Mouse (Mus musculus) lung, embryonic 15.5 days (tissue): ENCODE results near the gene 3110082J24Rik. TPM values are rescaled to one million over a fixed set of nuclear protein-coding genes. Genes with fewer than 3 reads are reported as not detected.

Experiments used
- ATAC-seq: fragments of 200-750 bp; cut with Nextera tagmentation; 2 replicates; pipeline ENCODE4 v1.8.0; 2017; ENCODE audit warnings: moderate number of reproducible peaks, borderline replicate concordance; ENCODE audit not compliant: low FRiP score, low TSS enrichment; ENCODE audit errors: extremely low read depth
- H3K27ac ChIP-seq: fragments of 300-500 bp; sonication (generic); 2 replicates; pipeline ENCODE4 v1.5.1; 2015; ENCODE audit warnings: moderate library complexity, mild to moderate bottlenecking, inconsistent platforms
- H3K27me3 ChIP-seq: fragments of 300-500 bp; sonication (generic); 2 replicates; pipeline ENCODE4 v1.6.1; 2015; ENCODE audit warnings: inconsistent platforms
- H3K36me3 ChIP-seq: fragments of 300-500 bp; sonication (generic); 2 replicates; pipeline ENCODE4 v1.6.1; 2015; ENCODE audit warnings: inconsistent platforms
- H3K4me1 ChIP-seq: fragments of 300-500 bp; sonication (generic); 2 replicates; pipeline ENCODE4 v1.6.1; 2015; ENCODE audit warnings: inconsistent platforms
- H3K4me2 ChIP-seq: fragments of 300-500 bp; sonication (generic); 2 replicates; pipeline ENCODE4 v1.6.1; 2015; ENCODE audit warnings: inconsistent platforms, mild to moderate bottlenecking, moderate library complexity
- H3K4me3 ChIP-seq: fragments of 300-500 bp; sonication (generic); 2 replicates; pipeline ENCODE4 v1.5.1; 2015; ENCODE audit warnings: mild to moderate bottlenecking, inconsistent platforms
- H3K9ac ChIP-seq: fragments of 300-500 bp; sonication (generic); 2 replicates; pipeline ENCODE4 v1.6.1; 2015; ENCODE audit warnings: inconsistent platforms
- H3K9me3 ChIP-seq: fragments of 300-500 bp; sonication (generic); 2 replicates; pipeline ENCODE4 v1.6.1; 2016; ENCODE audit warnings: inconsistent platforms
- WGBS: fragments of 180-500 bp; shearing (Covaris S2); methylation state at CpG from one replicate; pipeline ENCODE4 v1.1.7; 2015; 5-methylcytosine and 5-hydroxymethylcytosine counted together
- polyA plus RNA-seq: library from polyadenylated mRNA; unstranded; fragments of >200 nt; fragmentation: Nextera tagmentation; extraction: Ambion mirVana; gene quantifications from 2 replicates; pipeline ENCODE4 v1.2.1, GENCODE M21; 2015

Gene 3110082J24Rik
- polyA plus RNA-seq, 1 experiment from 2014 or later, result not detected

GRCm38 (mm10) chr5:30135711-30136231 lies 29.9 kb upstream of the 3110082J24Rik start:
- no peaks in the 10 kb centered on the region for H3K9me3 ChIP-seq
- H3K27me3 ChIP-seq, result no peaks in the 10 kb centered on the region
- 85% methylated on average over 11 of the region's 11 CpGs for WGBS
- H3K4me3 ChIP-seq, result no peak overlapping the region
- no peak overlapping the region for H3K9ac ChIP-seq
- no peak overlapping the region for H3K27ac ChIP-seq
- H3K36me3 ChIP-seq, result peaks cover 75% of the 10 kb centered on the region
- no peaks in the 10 kb centered on the region for H3K4me1 ChIP-seq
- no peak for ATAC-seq
- H3K4me2 ChIP-seq, result no peak overlapping the region

- no peaks in the 10 kb centered on the region for H3K4me1 ChIP-seq
- H3K9me3 ChIP-seq, result no peaks in the 10 kb centered on the region
- no peaks in the 10 kb centered on the region for H3K27me3 ChIP-seq
- WGBS, result 95% methylated on average over 2 of the region's 2 CpGs
- no peak overlapping the region for H3K27ac ChIP-seq
- H3K36me3 ChIP-seq, result peaks cover 75% of the 10 kb centered on the region
- H3K9ac ChIP-seq, result no peak overlapping the region
- no peak for ATAC-seq
- no peak overlapping the region for H3K4me2 ChIP-seq
- no peak overlapping the region for H3K4me3 ChIP-seq
Measured at GRCm38 (mm10) chr5:30132173-30132572, 26.3 kb upstream of the 3110082J24Rik start.

- H3K4me1 ChIP-seq, result no peaks in the 10 kb centered on the region
Measured at GRCm38 (mm10) chr5:30131246-30131645, 25.4 kb upstream of the 3110082J24Rik start.

GRCm38 (mm10) chr5:30128680-30129079 lies 22.8 kb upstream of the 3110082J24Rik start:
- H3K4me3 ChIP-seq, result no peak overlapping the region
- H3K4me2 ChIP-seq, result no peak overlapping the region
- H3K9ac ChIP-seq, result no peak overlapping the region
- no peaks in the 10 kb centered on the region for H3K27me3 ChIP-seq
- H3K36me3 ChIP-seq, result peaks cover 77% of the 10 kb centered on the region
- ATAC-seq, result no peak
- no peak overlapping the region for H3K27ac ChIP-seq
- no peaks in the 10 kb centered on the region for H3K9me3 ChIP-seq
- WGBS, result 91% methylated on average over 6 of the region's 6 CpGs
- no peaks in the 10 kb centered on the region for H3K4me1 ChIP-seq

More at GRCm38 (mm10) chr5:30131246-30131645, 25.4 kb upstream of the 3110082J24Rik start:
- H3K36me3 ChIP-seq, result peaks cover 79% of the 10 kb centered on the region
- no peak for ATAC-seq
- WGBS, result 83% methylated on average over 4 of the region's 4 CpGs
- H3K4me3 ChIP-seq, result no peak overlapping the region
- no peak overlapping the region for H3K27ac ChIP-seq
- no peaks in the 10 kb centered on the region for H3K9me3 ChIP-seq
- H3K9ac ChIP-seq, result no peak overlapping the region
- no peak overlapping the region for H3K4me2 ChIP-seq
- no peaks in the 10 kb centered on the region for H3K27me3 ChIP-seq

- 88% methylated on average over 13 of the region's 13 CpGs for WGBS
Measured at GRCm38 (mm10) chr5:30127921-30128597, 22.2 kb upstream of the 3110082J24Rik start.

GRCm38 (mm10) chr5:30126756-30127155 lies 20.9 kb upstream of the 3110082J24Rik start:
- H3K27ac ChIP-seq, result no peak overlapping the region
- no peak overlapping the region for H3K4me2 ChIP-seq
- 90% methylated on average over 7 of the region's 7 CpGs for WGBS
- H3K4me3 ChIP-seq, result no peak overlapping the region
- H3K36me3 ChIP-seq, result peaks cover 81% of the 10 kb centered on the region
- no peak overlapping the region for H3K9ac ChIP-seq
- no peaks in the 10 kb centered on the region for H3K27me3 ChIP-seq
- no peaks in the 10 kb centered on the region for H3K9me3 ChIP-seq
- H3K4me1 ChIP-seq, result no peaks in the 10 kb centered on the region
- ATAC-seq, result no peak

More at GRCm38 (mm10) chr5:30127921-30128597, 22.2 kb upstream of the 3110082J24Rik start:
- H3K27ac ChIP-seq, result no peak overlapping the region
- peaks cover 78% of the 10 kb centered on the region for H3K36me3 ChIP-seq
- H3K9ac ChIP-seq, result no peak overlapping the region
- H3K4me3 ChIP-seq, result no peak overlapping the region
- no peaks in the 10 kb centered on the region for H3K9me3 ChIP-seq
- H3K27me3 ChIP-seq, result no peaks in the 10 kb centered on the region
- H3K4me1 ChIP-seq, result no peaks in the 10 kb centered on the region
- no peak for ATAC-seq
- H3K4me2 ChIP-seq, result no peak overlapping the region

GRCm38 (mm10) chr5:30125587-30125986 lies 19.7 kb upstream of the 3110082J24Rik start:
- H3K27me3 ChIP-seq, result no peaks in the 10 kb centered on the region
- H3K4me2 ChIP-seq, result no peak overlapping the region
- H3K9ac ChIP-seq, result no peak overlapping the region
- peaks cover 87% of the 10 kb centered on the region for H3K36me3 ChIP-seq
- no peak overlapping the region for H3K27ac ChIP-seq
- H3K4me3 ChIP-seq, result no peak overlapping the region
- 39% methylated on average over 5 of the region's 5 CpGs for WGBS
- H3K4me1 ChIP-seq, result no peaks in the 10 kb centered on the region
- no peaks in the 10 kb centered on the region for H3K9me3 ChIP-seq
- ATAC-seq, result no peak

- H3K4me3 ChIP-seq, result no peak overlapping the region
- no peaks in the 10 kb centered on the region for H3K9me3 ChIP-seq
- peaks cover 84% of the 10 kb centered on the region for H3K36me3 ChIP-seq
- ATAC-seq, result no peak
- H3K27me3 ChIP-seq, result no peaks in the 10 kb centered on the region
- WGBS, result 91% methylated on average over 6 of the region's 6 CpGs
- no peak overlapping the region for H3K4me2 ChIP-seq
- H3K27ac ChIP-seq, result no peak overlapping the region
- H3K4me1 ChIP-seq, result no peaks in the 10 kb centered on the region
- H3K9ac ChIP-seq, result no peak overlapping the region
Measured at GRCm38 (mm10) chr5:30122481-30122880, 16.6 kb upstream of the 3110082J24Rik start.

- peaks cover 11% of the 10 kb centered on the region for H3K27me3 ChIP-seq
- H3K9ac ChIP-seq, result no peak overlapping the region
- no peak for ATAC-seq
- WGBS, result 81% methylated on average over 7 of the region's 7 CpGs
- H3K36me3 ChIP-seq, result peaks cover 65% of the 10 kb centered on the region
- H3K9me3 ChIP-seq, result no peaks in the 10 kb centered on the region
- H3K4me3 ChIP-seq, result no peak overlapping the region
- no peak overlapping the region for H3K27ac ChIP-seq
- peaks cover under 1% of the 10 kb centered on the region; the same call in 1 of the 2 replicates for H3K4me1 ChIP-seq
- no peak overlapping the region for H3K4me2 ChIP-seq
Measured at GRCm38 (mm10) chr5:30120106-30120505, 14.2 kb upstream of the 3110082J24Rik start.

- Histone ChIP-seq H3K27me3 (peaks cover 20% of the 10 kb centered on the region), H3K9me3 (no peaks in the 10 kb centered on the region), H3K36me3 (peaks cover 56% of the 10 kb centered on the region), H3K4me2 (no peak overlapping the region), H3K4me1 (peaks cover 8% of the 10 kb centered on the region), H3K9ac (no peak overlapping the region), H3K27ac (no peak overlapping the region), H3K4me3 (no peak overlapping the region)
- 89% methylated on average over 6 of the region's 6 CpGs for WGBS
- ATAC-seq, result no peak
Measured at GRCm38 (mm10) chr5:30119163-30119562, 13.3 kb upstream of the 3110082J24Rik start.

GRCm38 (mm10) chr5:30118018-30118417 lies 12.1 kb upstream of the 3110082J24Rik start:
- H3K27me3 ChIP-seq, result peaks cover 32% of the 10 kb centered on the region
- H3K27ac ChIP-seq, result no peak overlapping the region
- no peak for ATAC-seq
- H3K9me3 ChIP-seq, result no peaks in the 10 kb centered on the region
- H3K4me2 ChIP-seq, result no peak overlapping the region
- no peak overlapping the region for H3K9ac ChIP-seq
- peaks cover 47% of the 10 kb centered on the region for H3K36me3 ChIP-seq
- no peak overlapping the region for H3K4me3 ChIP-seq
- 59% methylated on average over 1 of the region's 1 CpGs for WGBS
- peaks cover 17% of the 10 kb centered on the region for H3K4me1 ChIP-seq

GRCm38 (mm10) chr5:30115718-30116117 lies 9.8 kb upstream of the 3110082J24Rik start:
- no peak overlapping the region for H3K27ac ChIP-seq
- H3K9me3 ChIP-seq, result no peaks in the 10 kb centered on the region
- H3K36me3 ChIP-seq, result peaks cover 25% of the 10 kb centered on the region
- H3K27me3 ChIP-seq, result peaks cover 55% of the 10 kb centered on the region
- no peak overlapping the region for H3K4me2 ChIP-seq
- ATAC-seq, result no peak
- no peak overlapping the region for H3K4me3 ChIP-seq
- peaks cover 26% of the 10 kb centered on the region for H3K4me1 ChIP-seq
- 23% methylated on average over 10 of the region's 10 CpGs for WGBS
- no peak overlapping the region for H3K9ac ChIP-seq
